Mouse (Mus musculus): ENCODE measurements around the gene Pard3. TPM values are rescaled to one million over a fixed set of nuclear protein-coding genes. Genes with fewer than 3 reads are reported as not detected.

Gene Pard3
- total RNA-seq (2023): 0.39 and 0.60 TPM in 2 replicates

DNA sequence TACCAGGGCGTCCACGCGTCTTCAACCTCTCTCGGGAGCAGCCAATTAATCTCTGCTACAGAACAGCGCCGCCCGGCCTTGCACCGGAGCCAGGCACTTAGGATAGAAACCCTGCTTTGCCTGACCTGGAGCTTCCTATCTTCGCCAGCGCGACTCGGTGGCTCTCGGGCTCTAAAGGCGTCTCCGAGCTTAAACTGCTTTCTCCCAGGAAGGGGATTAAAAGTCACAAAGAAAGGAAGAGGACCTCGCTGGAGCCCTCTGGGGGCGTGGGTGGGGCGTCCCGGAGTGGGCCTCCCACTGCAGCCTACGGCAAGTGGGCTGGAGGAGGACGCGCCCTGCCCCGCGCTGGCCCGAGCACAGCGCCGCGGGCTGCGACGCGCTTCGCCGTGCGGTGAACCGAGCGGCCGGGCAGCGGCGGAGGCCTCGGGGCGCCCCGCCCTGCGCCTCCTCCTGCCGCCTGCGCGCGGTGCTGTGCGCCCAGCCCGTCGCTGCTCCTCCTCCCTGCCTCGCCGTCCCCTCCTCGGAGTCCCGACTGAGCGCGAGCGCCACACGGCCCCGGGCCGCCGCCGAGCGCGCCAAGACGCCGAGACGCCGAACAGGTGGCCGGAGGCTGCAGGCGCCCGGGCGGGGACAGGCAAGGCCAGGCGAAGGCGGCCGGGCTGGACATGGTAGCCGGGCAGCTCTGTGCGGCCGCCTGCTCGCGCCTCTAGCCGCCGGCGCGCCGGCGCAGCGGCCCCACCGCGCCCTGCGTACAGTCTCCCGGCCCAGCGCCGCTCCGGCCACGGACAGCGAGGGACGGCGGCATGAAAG lies at the start of gene Pard3:
Gene Pard3 (plus strand): TSS at position 343 of the 810 bp plus-strand sequence.

Other genes with a start within 250 kb of the Pard3 start
- gene Tomm20, start 118.0 kb upstream of the Pard3 start, total RNA-seq (2023): 41.6 and 57.0 TPM in 2 replicates
- gene Rbm34, start 92.8 kb upstream of the Pard3 start, total RNA-seq (2023): 8.7 and 12.3 TPM in 2 replicates

Data from neutrophil, adult 65 days (primary cell).